Mouse (Mus musculus) lung, postnatal 0 days (tissue): Measurements from ENCODE around the gene Trp53i11. TPM values are rescaled to one million over a fixed set of nuclear protein-coding genes. Genes with fewer than 3 reads are reported as not detected.

Source experiments
- ATAC-seq: fragments of 200-750 bp; cut with Nextera tagmentation; 2 replicates; pipeline ENCODE4 v1.8.0; 2017; ENCODE audit warnings: moderate library complexity
- DNase-seq: peaks from one replicate; pipeline ENCODE4 v3.0.0-alpha.2; 2016; ENCODE audit warnings: low spot score
- H3K27ac ChIP-seq: fragments of 300-500 bp; sonication (generic); 2 replicates; pipeline ENCODE4 v1.5.1; 2014; ENCODE audit warnings: antibody characterized with exemption, mild to moderate bottlenecking, low read length, mixed read lengths
- H3K27me3 ChIP-seq: fragments of 300-500 bp; sonication (generic); replicated peaks from 2 replicates; pipeline ENCODE4 v1.6.1; 2014; ENCODE audit warnings: low read length, mixed read lengths; ENCODE audit not compliant: insufficient read depth
- H3K36me3 ChIP-seq: fragments of 300-500 bp; sonication (generic); 2 replicates; pipeline ENCODE4 v1.6.1; 2014; ENCODE audit warnings: low read length, mixed read lengths; ENCODE audit not compliant: insufficient read depth
- H3K4me1 ChIP-seq: fragments of 300-500 bp; sonication (generic); 2 replicates; pipeline ENCODE4 v1.6.1; 2014; ENCODE audit warnings: antibody characterized with exemption, low read depth, low read length, mixed read lengths; ENCODE audit not compliant: insufficient read depth
- H3K4me2 ChIP-seq: fragments of 300-500 bp; sonication (generic); replicated peaks from 2 replicates; pipeline ENCODE4 v1.6.1; 2014; ENCODE audit warnings: low read depth, mild to moderate bottlenecking, low read length, moderate library complexity, mixed read lengths
- H3K4me3 ChIP-seq: fragments of 300-500 bp; sonication (generic); 2 replicates; pipeline ENCODE4 v1.5.1; 2014; ENCODE audit warnings: low read depth, low read length
- H3K9ac ChIP-seq: fragments of 300-500 bp; sonication (generic); replicated peaks from 2 replicates; pipeline ENCODE4 v1.6.1; 2014; ENCODE audit warnings: low read depth, mild to moderate bottlenecking
- H3K9me3 ChIP-seq: fragments of 300-500 bp; sonication (generic); 2 replicates; pipeline ENCODE4 v1.6.1; 2016; ENCODE audit warnings: low read length, mixed read lengths
- CTCF ChIP-seq: IDR thresholded peaks from 2 replicates; pipeline ENCODE4 v1.5.1; 2016; ENCODE audit warnings: antibody characterized with exemption, mild to moderate bottlenecking
- EP300 ChIP-seq: IDR thresholded peaks from 2 replicates; pipeline ENCODE4 v1.6.1; 2016; ENCODE audit warnings: antibody characterized with exemption, mild to moderate bottlenecking, control low read depth
- WGBS: fragments of 180-500 bp; shearing (Covaris S2); extraction: QIAGEN DNeasy Blood & Tissue Kit; methylation state at CpG from one replicate; pipeline ENCODE4 v1.1.7; 2014; 5-methylcytosine and 5-hydroxymethylcytosine counted together
- polyA plus RNA-seq: library from polyadenylated mRNA; unstranded; fragments of >200 nt; fragmentation: Nextera tagmentation; extraction: Ambion mirVana; gene quantifications from 2 replicates; pipeline ENCODE4 v1.2.1, GENCODE M21; 2015

Trp53i11 gene
- polyA plus RNA-seq, 1 experiment from 2014 or later: 21.1 TPM

DNA sequence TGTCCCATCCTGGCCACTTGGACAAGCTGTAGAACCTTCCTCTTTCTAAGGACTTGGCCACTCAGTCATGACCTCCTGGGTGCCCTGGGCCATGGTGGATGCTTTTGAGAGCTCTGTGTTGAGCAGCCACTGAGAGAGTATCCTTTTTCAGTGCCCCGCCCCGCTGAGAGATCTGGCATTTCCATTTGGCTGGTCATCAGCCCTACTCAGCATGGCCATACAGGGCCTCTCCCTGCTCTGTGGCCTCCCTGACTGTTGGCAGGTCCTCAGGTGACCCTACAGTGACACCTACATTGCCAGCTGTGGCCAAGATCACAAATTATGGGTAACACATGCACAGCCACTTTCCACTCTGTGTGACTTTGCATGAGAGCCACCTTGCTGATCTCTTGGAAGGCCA, 25.5 kb downstream of the Trp53i11 start:
- TF ChIP-seq CTCF: no peak
- TF ChIP-seq EP300: no peak
- no peak for ATAC-seq
- WGBS: 97% methylated on average over 2 of the region's 2 CpGs

DNA sequence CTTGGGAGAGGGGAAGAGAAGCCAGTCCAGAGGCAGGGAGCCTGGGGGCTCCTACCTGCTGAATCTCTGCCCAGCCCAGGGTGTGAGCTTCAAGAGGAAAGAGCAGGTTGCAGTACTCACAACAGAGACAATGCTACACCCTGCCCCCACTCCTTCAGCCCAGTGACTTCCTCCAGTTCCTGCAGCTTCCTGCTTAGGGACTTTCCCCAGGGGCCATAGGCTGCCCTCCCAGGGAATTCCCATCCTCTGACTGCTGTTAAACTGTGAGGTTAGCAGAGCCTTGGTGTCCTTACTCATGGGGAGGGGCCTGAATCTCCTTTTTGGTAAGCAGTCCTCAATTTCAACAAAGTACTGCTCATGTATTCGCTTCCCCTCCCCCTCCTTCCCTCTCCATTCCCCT, 26.8 kb downstream of the Trp53i11 start:
- Histone ChIP-seq H3K27ac (no peak overlapping the region), H3K4me3 (no peak overlapping the region), H3K4me2 (no peak overlapping the region), H3K9me3 (no peaks in the 10 kb centered on the region), H3K4me1 (no peaks in the 10 kb centered on the region), H3K9ac (no peak overlapping the region), H3K27me3 (no peaks in the 10 kb centered on the region), H3K36me3 (no peaks in the 10 kb centered on the region)
- 0 out of 2 replicates have a peak, but pooled peaks have one; percentile 24 for TF ChIP-seq EP300
- no peak for TF ChIP-seq CTCF
- DNase-seq (no peak), ATAC-seq (peak; percentile 61)
- 50% methylated on average over 1 of the region's 1 CpGs for WGBS

More for the DNA sequence above, 25.5 kb downstream of the Trp53i11 start:
- Histone ChIP-seq H3K27me3 (no peaks in the 10 kb centered on the region), H3K9ac (no peak overlapping the region), H3K4me1 (no peaks in the 10 kb centered on the region), H3K9me3 (no peaks in the 10 kb centered on the region), H3K4me2 (no peak overlapping the region), H3K36me3 (no peaks in the 10 kb centered on the region), H3K27ac (no peak overlapping the region), H3K4me3 (no peak overlapping the region)
- DNase-seq: no peak

DNA sequence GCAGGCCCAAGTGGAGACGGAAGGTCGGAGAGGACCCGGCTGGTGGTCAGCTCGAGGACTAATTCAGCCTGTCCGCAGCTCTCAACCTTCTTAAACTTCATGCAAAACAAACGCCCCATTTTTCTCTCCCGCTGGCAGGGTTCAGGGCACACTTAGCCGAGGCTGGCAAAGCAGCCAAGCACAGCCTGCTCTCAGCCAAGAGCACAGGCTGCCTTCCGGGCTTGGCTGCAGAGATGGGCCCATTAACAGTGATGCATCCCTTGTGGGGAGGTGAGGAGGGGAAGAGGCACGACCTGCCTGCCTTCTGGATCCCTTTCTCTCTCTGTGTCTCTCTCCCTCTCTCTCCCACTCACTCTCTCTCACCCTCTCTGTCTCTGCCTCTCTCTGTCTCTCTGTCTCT, 28.4 kb downstream of the Trp53i11 start:
- DNase-seq (no peak), ATAC-seq (no peak)
- Histone ChIP-seq H3K9ac (no peak overlapping the region), H3K9me3 (no peaks in the 10 kb centered on the region), H3K36me3 (no peaks in the 10 kb centered on the region), H3K27ac (no peak overlapping the region), H3K4me3 (no peak overlapping the region), H3K4me1 (no peaks in the 10 kb centered on the region), H3K4me2 (no peak overlapping the region), H3K27me3 (no peaks in the 10 kb centered on the region)
- TF ChIP-seq EP300 (no peak), CTCF (no peak)
- WGBS: 74% methylated on average over 10 of the region's 10 CpGs

DNA sequence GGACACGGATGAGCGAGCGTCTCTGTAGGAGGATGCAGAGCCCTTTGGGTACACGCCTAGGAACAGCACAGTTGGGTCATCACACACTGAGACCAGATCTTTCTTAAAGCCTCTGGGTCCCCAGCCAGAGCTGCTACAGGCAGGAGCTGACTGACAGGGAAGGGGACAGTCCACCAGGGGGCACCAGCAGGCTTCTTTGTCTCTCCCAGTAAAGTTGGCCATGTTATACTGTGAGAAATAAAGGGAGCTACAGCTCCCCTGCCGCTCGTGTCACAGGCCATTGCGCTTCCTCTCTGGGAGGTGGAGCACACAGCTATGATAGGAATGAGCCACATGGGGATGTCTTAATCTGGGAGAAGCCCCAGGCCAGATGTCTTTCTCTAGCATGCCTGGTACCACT, 29.7 kb downstream of the Trp53i11 start:
- no peaks in the 10 kb centered on the region for H3K27me3 ChIP-seq
- H3K27ac ChIP-seq: no peak overlapping the region
- H3K4me2 ChIP-seq: no peak overlapping the region
- no peaks in the 10 kb centered on the region for H3K36me3 ChIP-seq
- DNase-seq (peak; percentile 90), ATAC-seq (peak; percentile 72)
- H3K4me1 ChIP-seq: no peaks in the 10 kb centered on the region
- WGBS: 21% methylated on average over 7 of the region's 7 CpGs
- H3K9me3 ChIP-seq: no peaks in the 10 kb centered on the region
- no peak overlapping the region for H3K4me3 ChIP-seq
- TF ChIP-seq CTCF: peak; percentile 81
- no peak for TF ChIP-seq EP300
- no peak overlapping the region for H3K9ac ChIP-seq

DNA sequence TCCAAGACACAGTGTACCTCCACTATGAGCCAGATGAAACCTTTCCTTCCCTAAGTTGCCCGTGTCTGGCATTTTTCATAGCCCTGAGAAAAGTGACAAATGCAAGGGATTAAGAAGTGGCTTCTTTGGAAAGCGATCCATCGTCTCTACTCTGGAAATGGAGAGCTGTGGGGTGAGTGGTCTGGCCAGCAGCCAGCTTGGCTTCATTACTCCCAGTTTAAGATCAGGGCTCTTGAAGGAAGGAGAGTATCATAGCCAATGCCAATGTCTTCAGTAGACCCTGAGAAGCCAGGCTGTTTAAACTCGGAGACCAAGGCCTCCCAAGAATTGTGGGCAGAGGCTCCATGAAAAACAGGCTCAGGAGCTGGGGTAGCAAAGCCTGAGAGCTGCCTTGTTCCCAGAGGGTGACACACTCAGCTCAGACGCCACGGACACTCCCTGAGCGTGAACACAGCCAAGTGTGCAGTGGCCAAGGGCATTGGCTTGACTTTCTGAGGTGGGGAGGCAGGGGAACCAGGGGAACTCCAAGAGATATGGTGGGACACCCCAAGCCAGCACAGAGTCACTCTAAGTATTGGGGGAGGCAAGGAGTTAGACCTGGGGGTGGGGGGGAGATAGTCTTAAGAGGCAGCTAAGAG, 31.1 kb downstream of the Trp53i11 start:
- no peak for DNase-seq
- no peak overlapping the region for H3K9ac ChIP-seq
- H3K36me3 ChIP-seq: no peaks in the 10 kb centered on the region
- H3K4me1 ChIP-seq: no peaks in the 10 kb centered on the region
- WGBS: 59% methylated on average over 7 of the region's 7 CpGs
- no peak overlapping the region for H3K27ac ChIP-seq
- no peak overlapping the region for H3K4me2 ChIP-seq
- ATAC-seq: no peak
- TF ChIP-seq EP300: no peak
- no peak for TF ChIP-seq CTCF
- no peaks in the 10 kb centered on the region for H3K27me3 ChIP-seq
- no peaks in the 10 kb centered on the region for H3K9me3 ChIP-seq
- H3K4me3 ChIP-seq: no peak overlapping the region

DNA sequence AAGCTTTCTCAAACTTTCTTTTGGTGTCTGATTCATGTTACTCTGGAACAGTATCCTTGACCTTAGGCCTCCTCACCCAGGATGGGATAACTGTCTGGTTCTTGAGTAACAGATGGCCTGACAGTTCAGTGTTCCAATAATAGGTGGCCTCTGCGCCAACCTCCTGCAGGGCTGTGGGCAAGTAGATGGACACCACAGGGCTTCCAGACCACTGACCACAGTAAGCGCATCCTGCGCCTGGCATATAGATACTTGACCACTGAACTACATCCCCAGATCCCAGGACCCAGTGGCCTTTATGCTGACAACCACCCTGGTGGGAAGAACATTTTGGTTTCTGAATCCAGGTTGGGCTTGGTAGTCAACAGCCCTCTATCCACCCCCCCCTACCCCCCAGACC, 32.2 kb downstream of the Trp53i11 start:
- DNase-seq: no peak
- TF ChIP-seq CTCF (no peak), EP300 (no peak)
- Histone ChIP-seq H3K4me3 (no peak overlapping the region), H3K9me3 (no peaks in the 10 kb centered on the region), H3K36me3 (no peaks in the 10 kb centered on the region), H3K9ac (no peak overlapping the region), H3K4me2 (no peak overlapping the region), H3K4me1 (no peaks in the 10 kb centered on the region), H3K27me3 (no peaks in the 10 kb centered on the region), H3K27ac (no peak overlapping the region)
- no peak for ATAC-seq
- 94% methylated on average over 3 of the region's 3 CpGs for WGBS

DNA sequence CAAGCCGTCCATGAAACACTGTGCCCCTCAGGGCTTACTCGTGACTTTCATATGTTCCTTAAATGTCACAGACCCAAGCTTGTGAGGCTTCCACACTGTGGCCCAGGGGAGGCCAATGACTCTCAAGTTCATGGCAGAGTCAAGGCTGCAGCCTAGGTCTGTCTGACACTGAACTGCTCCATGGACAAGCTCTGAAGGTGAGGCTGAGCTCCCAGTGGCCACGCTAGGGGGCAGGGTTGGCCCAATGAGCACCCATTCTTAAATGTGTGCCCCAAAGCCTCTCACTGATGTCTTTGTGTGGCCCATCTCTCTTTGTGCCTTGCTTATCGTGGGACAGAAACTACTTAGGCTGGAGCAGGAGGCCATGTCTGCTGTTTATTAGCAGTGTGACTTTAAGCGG, 33.1 kb downstream of the Trp53i11 start:
- DNase-seq (no peak), ATAC-seq (no peak)
- no peaks in the 10 kb centered on the region for H3K27me3 ChIP-seq
- H3K4me2 ChIP-seq: no peak overlapping the region
- TF ChIP-seq CTCF (peak; percentile 23; the same call in 1 of the 2 replicates), EP300 (no peak)
- no peak overlapping the region for H3K9ac ChIP-seq
- H3K4me3 ChIP-seq: no peak overlapping the region
- 67% methylated on average over 5 of the region's 5 CpGs for WGBS
- H3K4me1 ChIP-seq: no peaks in the 10 kb centered on the region
- H3K27ac ChIP-seq: no peak overlapping the region
- H3K9me3 ChIP-seq: no peaks in the 10 kb centered on the region
- no peaks in the 10 kb centered on the region for H3K36me3 ChIP-seq
